Mouse (Mus musculus) hindbrain, embryonic 10.5 days (tissue): ENCODE measurements around the gene Kif5c. TPM values are rescaled to one million over a fixed set of nuclear protein-coding genes. Genes with fewer than 3 reads are reported as not detected.

ENCODE experiments used
- DNase-seq: peaks from one replicate; pipeline ENCODE4 v3.0.0-alpha.2; 2017; ENCODE audit warnings: low spot score
- H3K27ac ChIP-seq: fragments of 300-500 bp; sonication (generic); 2 replicates; pipeline ENCODE4 v1.5.1; 2016; ENCODE audit warnings: mild to moderate bottlenecking, moderate library complexity
- H3K27me3 ChIP-seq: fragments of 300-500 bp; sonication (generic); 2 replicates; pipeline ENCODE4 v1.6.1; 2016; ENCODE audit warnings: mild to moderate bottlenecking; ENCODE audit not compliant: poor library complexity, insufficient read depth, severe bottlenecking
- H3K36me3 ChIP-seq: fragments of 300-500 bp; sonication (generic); 2 replicates; pipeline ENCODE4 v1.6.1; 2016; ENCODE audit warnings: mild to moderate bottlenecking, moderate library complexity
- H3K4me1 ChIP-seq: fragments of 300-500 bp; sonication (generic); replicated peaks from 2 replicates; pipeline ENCODE4 v1.6.1; 2016; ENCODE audit warnings: mild to moderate bottlenecking
- H3K4me3 ChIP-seq: fragments of 300-500 bp; sonication (generic); 2 replicates; pipeline ENCODE4 v1.5.1; 2016; ENCODE audit warnings: mild to moderate bottlenecking, moderate library complexity
- H3K9me3 ChIP-seq: fragments of 300-500 bp; sonication (generic); 2 replicates; pipeline ENCODE4 v1.6.1; 2016; ENCODE audit warnings: mild to moderate bottlenecking, moderate library complexity
- WGBS: fragments of 180-500 bp; shearing (Covaris S2); methylation state at CpG from one replicate; pipeline ENCODE4 v1.1.7; 2016; 5-methylcytosine and 5-hydroxymethylcytosine counted together
- polyA plus RNA-seq: library from polyadenylated mRNA; unstranded; fragments of >200 nt; fragmentation: Nextera tagmentation; extraction: Ambion mirVana; gene quantifications from 2 replicates; pipeline ENCODE4 v1.2.1, GENCODE M21; 2016

Gene Kif5c
- polyA plus RNA-seq, 1 experiment from 2014 or later: 67.6 TPM

DNA sequence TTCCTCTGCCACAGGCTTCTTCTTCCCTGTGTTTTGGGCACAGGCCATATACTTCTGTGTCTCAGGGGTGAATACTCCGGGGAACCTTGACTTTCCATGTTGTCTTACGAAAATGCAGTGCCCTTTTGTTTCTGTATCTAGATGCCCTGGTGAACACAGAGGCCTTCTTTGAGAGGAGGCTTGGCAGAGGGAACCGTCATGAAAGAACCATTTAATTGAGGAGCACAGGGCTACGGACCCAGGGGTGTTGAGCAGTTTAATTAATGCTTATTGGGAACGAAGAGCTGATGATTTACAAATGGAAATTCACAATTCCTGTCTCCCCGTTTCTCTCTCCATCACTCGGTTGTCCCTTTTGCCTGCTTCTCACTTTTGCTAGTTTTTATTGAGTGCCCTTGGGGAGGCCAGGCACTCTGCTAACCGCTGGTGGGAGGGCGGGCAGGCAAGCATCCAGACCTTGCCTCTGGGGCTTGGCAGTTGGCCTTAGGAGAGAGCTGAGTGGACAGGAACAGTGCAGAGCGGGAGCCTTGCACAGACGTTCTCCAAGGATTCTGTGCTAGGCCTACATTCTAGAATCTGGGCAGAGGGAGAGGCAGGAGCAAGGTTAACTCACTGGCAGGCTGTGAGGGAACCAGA lies 186.8 kb downstream of the Kif5c start:
- DNase-seq: no peak
- no peaks in the 10 kb centered on the region for H3K36me3 ChIP-seq
- H3K4me3 ChIP-seq: no peak overlapping the region
- no peaks in the 10 kb centered on the region for H3K27me3 ChIP-seq
- no peak overlapping the region for H3K27ac ChIP-seq
- 80% methylated on average over 11 of the region's 11 CpGs for WGBS
- H3K4me1 ChIP-seq: peaks cover 16% of the 10 kb centered on the region
- H3K9me3 ChIP-seq: no peaks in the 10 kb centered on the region

DNA sequence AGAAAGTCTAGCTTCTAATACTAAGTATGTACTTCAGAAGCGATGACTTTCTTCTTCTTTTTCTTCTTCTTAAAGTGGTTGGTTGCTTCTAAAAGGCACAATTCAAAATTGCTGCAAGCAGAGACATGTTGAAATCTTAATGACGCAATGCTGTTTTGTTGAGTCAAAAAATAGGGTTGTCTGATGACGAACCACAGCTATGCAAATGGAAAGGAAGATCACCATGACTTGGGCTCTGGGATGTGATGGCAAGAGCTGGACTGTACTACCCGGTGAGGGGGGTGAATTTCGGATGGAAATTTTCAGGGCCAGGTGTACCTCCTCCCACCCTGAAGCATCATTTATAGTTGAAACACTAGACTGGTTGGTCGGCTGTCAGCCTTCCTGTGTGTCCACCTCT lies 190.4 kb downstream of the Kif5c start:
- 87% methylated on average over 6 of the region's 6 CpGs for WGBS
- no peaks in the 10 kb centered on the region for H3K36me3 ChIP-seq
- H3K27me3 ChIP-seq: no peaks in the 10 kb centered on the region
- H3K9me3 ChIP-seq: no peaks in the 10 kb centered on the region
- no peak overlapping the region for H3K4me3 ChIP-seq
- H3K4me1 ChIP-seq: peaks cover 23% of the 10 kb centered on the region
- no peak overlapping the region for H3K27ac ChIP-seq
- DNase-seq: no peak

DNA sequence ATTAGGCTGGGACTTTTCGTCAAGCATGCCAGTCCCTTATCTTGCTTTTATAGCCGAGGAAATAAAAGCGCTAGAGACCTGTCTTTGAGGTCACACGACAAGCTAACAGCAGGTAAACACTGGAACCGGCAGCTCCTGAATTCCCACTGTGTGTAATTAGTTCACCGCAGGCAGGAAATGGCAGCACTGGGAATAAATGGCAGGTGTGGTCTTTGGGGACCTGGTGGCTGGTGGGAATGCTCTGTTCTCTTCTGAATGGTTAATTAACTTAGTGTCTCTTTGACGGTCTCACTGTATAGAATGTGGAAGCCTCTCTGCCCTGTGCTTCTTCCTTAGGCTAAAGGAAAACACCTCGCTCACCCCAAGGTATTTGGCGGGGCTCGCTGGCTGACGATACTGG lies 192.3 kb downstream of the Kif5c start:
- peaks cover 12% of the 10 kb centered on the region; the same call in 1 of the 2 replicates for H3K4me1 ChIP-seq
- H3K4me3 ChIP-seq: no peak overlapping the region
- H3K36me3 ChIP-seq: no peaks in the 10 kb centered on the region
- no peaks in the 10 kb centered on the region for H3K9me3 ChIP-seq
- DNase-seq: no peak
- H3K27me3 ChIP-seq: no peaks in the 10 kb centered on the region
- 27% methylated on average over 11 of the region's 11 CpGs for WGBS
- H3K27ac ChIP-seq: no peak overlapping the region

DNA sequence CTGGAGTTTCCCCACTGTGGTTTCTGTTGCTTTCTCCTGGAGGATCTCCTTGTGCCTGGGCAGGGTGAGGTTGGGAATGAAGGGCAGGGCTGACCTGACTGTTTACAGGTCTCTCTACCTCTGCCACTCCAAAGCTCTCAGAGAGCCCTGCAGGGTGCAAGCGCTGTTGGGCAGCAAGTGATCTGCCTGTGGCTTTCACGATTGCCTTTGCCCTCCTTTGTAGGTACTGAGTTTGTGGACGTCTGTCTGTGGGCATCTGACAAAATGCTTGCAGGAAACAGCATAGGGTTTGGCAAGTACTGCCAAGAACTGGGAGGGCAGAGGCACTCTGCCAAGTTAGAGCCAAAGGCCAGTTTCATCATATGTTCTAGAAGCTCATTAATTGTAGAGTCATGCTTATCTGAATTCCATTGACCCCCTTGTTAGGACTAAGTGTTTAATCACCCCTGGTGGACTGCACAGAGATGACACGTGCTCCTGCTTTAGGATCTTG lies 192.8 kb downstream of the Kif5c start:
- H3K27me3 ChIP-seq: no peaks in the 10 kb centered on the region
- no peak overlapping the region for H3K4me3 ChIP-seq
- no peaks in the 10 kb centered on the region for H3K9me3 ChIP-seq
- H3K36me3 ChIP-seq: no peaks in the 10 kb centered on the region
- WGBS: 35% methylated on average over 4 of the region's 4 CpGs
- no peak overlapping the region for H3K27ac ChIP-seq
- H3K4me1 ChIP-seq: peaks cover 12% of the 10 kb centered on the region; the same call in 1 of the 2 replicates
- no peak for DNase-seq

DNA sequence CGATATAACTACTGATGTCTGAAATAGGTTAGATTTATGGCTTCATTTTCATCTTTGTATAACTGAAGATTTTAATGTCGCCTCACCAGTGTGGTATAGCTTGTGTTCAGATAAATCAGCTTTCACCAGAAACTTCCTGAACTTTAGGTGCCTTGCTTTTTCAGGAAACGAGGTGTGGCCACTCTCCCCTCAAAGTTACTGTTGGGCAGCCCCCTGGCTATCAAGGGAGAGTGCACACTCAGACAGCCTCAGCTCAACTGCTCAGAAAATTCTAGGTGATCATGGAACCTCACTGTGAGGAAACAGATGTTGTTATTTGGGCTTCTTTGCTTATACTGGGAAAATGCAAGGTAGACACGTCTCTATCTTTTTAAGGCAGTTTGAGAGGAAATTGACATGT lies 194.1 kb downstream of the Kif5c start:
- Histone ChIP-seq H3K4me3 (no peak overlapping the region), H3K4me1 (peaks cover 12% of the 10 kb centered on the region; the same call in 1 of the 2 replicates), H3K36me3 (no peaks in the 10 kb centered on the region), H3K27ac (no peak overlapping the region), H3K9me3 (no peaks in the 10 kb centered on the region), H3K27me3 (no peaks in the 10 kb centered on the region)
- no peak for DNase-seq
- 72% methylated on average over 4 of the region's 4 CpGs for WGBS

DNA sequence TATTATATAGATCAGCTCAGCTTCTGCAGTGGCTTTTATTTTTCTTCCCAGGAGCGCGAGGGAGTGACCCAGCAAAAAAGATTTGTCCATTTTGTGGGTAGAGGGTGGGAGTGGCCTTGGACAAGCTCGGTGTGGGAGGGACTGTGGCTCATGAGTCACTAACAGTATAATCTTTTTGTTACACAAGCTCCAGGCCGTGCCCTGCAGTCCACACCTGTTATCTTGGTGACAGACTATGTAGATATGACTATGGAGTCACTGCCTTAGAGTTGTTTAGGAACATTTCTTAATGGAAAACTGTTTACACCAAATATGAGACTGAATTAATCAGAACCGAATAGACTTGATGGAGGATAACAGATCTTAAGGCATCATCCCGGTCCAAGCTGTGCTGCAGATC lies 194.9 kb downstream of the Kif5c start:
- no peaks in the 10 kb centered on the region for H3K36me3 ChIP-seq
- 85% methylated on average over 6 of the region's 6 CpGs for WGBS
- no peaks in the 10 kb centered on the region for H3K9me3 ChIP-seq
- no peak overlapping the region for H3K27ac ChIP-seq
- no peaks in the 10 kb centered on the region for H3K27me3 ChIP-seq
- DNase-seq: no peak
- peaks cover 9% of the 10 kb centered on the region; the same call in 1 of the 2 replicates for H3K4me1 ChIP-seq
- H3K4me3 ChIP-seq: no peak overlapping the region

DNA sequence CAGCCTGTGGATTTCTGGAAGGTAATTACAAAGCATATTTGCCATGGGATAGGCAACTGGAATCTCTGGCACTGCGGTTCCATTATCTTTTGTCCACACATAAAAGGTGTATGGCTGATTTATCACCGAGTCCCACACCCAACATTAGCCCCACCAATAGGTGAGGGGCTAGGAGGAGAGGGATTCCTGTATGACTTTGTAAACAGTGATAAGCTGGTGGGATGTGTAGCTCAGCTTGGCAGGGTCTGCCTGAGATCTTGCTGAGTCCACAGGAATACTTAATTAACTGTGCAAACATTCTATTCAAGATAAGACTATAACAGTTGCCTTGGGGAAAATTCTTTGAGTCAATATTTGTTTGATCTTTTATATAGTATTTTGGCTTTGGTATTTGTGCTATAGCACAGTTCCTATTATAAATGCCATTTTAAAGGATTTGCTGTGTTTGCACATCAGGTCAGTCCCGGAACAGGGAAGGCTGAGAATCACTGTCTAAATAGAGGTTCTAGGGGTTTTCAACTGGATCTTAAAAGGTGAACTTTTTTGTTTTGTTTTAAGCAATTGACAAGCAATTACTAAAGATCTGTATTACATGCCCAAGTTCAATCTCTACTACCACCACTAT lies 196.7 kb downstream of the Kif5c start:
- WGBS: 87% methylated on average over 3 of the region's 3 CpGs
- H3K9me3 ChIP-seq: no peaks in the 10 kb centered on the region
- no peaks in the 10 kb centered on the region for H3K27me3 ChIP-seq
- DNase-seq: no peak
- H3K36me3 ChIP-seq: no peaks in the 10 kb centered on the region
- no peak overlapping the region for H3K4me3 ChIP-seq
- H3K27ac ChIP-seq: no peak overlapping the region
- peaks cover 9% of the 10 kb centered on the region; the same call in 1 of the 2 replicates for H3K4me1 ChIP-seq

DNA sequence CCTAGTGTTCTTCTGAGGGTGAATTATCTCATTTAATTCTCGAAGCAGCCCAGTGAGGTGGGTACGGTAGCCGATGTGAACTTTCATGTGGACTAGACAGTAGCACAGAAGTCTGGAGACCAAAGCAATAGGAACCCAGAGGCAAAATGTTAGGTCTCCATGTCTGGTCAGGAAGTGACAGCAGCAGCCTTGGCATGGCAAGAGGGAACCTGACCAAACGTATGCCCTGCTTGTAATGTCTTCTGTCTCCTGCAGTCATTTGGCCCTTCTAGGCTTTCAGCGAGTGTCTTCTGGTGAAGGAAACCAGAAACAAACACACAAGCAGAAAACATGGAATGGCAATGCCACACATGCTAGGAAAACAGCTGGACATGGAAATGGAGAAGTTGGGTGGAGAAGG lies 197.5 kb downstream of the Kif5c start:
- Histone ChIP-seq H3K4me1 (peaks cover 5% of the 10 kb centered on the region; the same call in 1 of the 2 replicates), H3K27ac (no peak overlapping the region), H3K27me3 (no peaks in the 10 kb centered on the region), H3K4me3 (no peak overlapping the region), H3K36me3 (no peaks in the 10 kb centered on the region), H3K9me3 (no peaks in the 10 kb centered on the region)
- 95% methylated on average over 5 of the region's 5 CpGs for WGBS
- no peak for DNase-seq

DNA sequence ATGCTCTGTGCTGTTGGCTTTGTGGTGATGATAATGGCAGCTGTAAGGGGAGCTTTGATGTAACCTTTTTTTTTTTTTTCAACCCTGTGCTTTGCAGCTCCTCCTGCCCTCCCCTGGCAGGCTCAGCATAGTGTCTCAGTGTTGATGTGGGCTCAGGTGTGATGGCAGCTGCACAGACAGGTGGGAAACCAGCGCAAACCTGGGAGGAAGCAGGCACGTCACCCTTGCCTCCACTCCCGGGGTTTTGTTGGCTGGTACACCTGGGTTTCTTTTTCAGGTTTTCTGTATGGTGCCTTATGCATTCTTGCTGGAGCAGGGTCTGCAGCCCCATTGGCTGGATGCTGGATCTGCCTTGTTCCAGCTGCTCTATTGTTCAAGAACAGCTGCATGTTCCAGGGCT lies 198.1 kb downstream of the Kif5c start:
- Histone ChIP-seq H3K27me3 (no peaks in the 10 kb centered on the region), H3K9me3 (no peaks in the 10 kb centered on the region), H3K4me1 (no peaks in the 10 kb centered on the region), H3K36me3 (no peaks in the 10 kb centered on the region), H3K4me3 (no peak overlapping the region), H3K27ac (no peak overlapping the region)
- WGBS: 93% methylated on average over 3 of the region's 3 CpGs
- no peak for DNase-seq

DNA sequence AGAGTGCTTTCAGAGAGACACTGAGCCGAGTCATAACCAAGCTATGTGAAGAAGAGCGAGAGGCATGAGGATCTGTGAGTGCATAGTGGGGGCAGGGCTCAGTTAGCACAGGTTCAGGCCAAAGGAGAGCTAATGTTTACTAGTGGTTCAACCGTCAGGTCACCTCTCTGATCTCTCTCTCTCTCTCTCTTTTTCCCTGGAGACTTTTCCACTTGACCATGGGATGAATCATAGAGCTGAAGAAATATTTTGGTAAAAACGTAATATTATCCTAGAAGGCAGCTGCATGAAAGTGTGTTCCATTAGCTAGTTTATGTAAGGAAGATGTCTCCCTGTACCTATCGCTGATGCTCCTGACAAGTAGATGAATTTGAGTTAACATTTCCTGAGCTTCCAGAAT lies 199.0 kb downstream of the Kif5c start:
- no peak overlapping the region for H3K4me3 ChIP-seq
- DNase-seq: no peak
- H3K9me3 ChIP-seq: no peaks in the 10 kb centered on the region
- no peaks in the 10 kb centered on the region for H3K36me3 ChIP-seq
- H3K27me3 ChIP-seq: no peaks in the 10 kb centered on the region
- H3K27ac ChIP-seq: no peak overlapping the region
- WGBS: 85% methylated on average over 5 of the region's 5 CpGs
- H3K4me1 ChIP-seq: no peaks in the 10 kb centered on the region

DNA sequence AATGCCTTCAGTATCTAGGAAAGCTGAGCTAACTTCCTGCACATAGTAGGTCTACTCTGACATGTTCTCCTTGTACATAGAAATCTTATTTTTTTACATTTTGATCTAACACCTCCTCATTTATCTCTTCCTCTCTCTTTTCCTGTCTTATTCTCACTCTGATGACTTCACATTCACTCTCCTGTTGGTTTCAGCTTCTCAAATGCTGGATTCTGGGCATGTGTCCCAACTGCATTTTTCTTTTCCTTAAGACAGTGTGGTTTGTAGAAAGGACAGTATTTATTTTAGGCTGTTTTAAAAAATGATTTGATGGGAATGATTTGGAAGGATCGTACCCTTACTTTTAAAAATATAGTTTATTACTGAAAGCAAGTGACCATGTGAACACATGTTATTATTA lies 203.2 kb downstream of the Kif5c start:
- H3K36me3 ChIP-seq: no peaks in the 10 kb centered on the region
- no peaks in the 10 kb centered on the region for H3K27me3 ChIP-seq
- 92% methylated on average over 1 of the region's 1 CpGs for WGBS
- no peak overlapping the region for H3K4me3 ChIP-seq
- no peak overlapping the region for H3K27ac ChIP-seq
- H3K9me3 ChIP-seq: no peaks in the 10 kb centered on the region
- H3K4me1 ChIP-seq: no peaks in the 10 kb centered on the region
- DNase-seq: no peak
